ENCODE assay signal across 8 mouse cellular contexts in genomic region chr17:71552901-71553300, GRCm38 (mm10). TPM values are rescaled to one million over a fixed set of nuclear protein-coding genes. Genes with fewer than 3 reads are reported as not detected.
DNase-seq lines count a peak whose midpoint lies in the region; ATAC-seq and TF ChIP-seq lines count a peak whose summit lies in the region.

No protein-coding gene starts in this region.

- peaks cover 36% of the 10 kb centered on the region for H3K27me3 ChIP-seq in heart, embryonic 10.5 days (ENCODE audit: insufficient read depth, poor library complexity, severe bottlenecking)
- peaks cover 58% of the 10 kb centered on the region for H3K27me3 ChIP-seq in liver, embryonic 12.5 days (replicated peaks)
- H3K27me3 ChIP-seq in small intestine, adult 2 months (ENCODE audit: control insufficient read depth, insufficient read depth, low read length): peaks cover 11% of the 10 kb centered on the region

- ATAC-seq in liver, embryonic 12.5 days: no peak
- ATAC-seq in erythroid progenitor cell, adult 5-6 weeks (replicated peaks; ENCODE audit: low FRiP score, poor library complexity, severe bottlenecking): no peak

- intact Hi-C loops in heart, postnatal 36 days (cut with DNase I): no loop called here
- intact Hi-C loops in heart, postnatal 10 days (cut with DNase I): no loop called here

- no peak overlapping the region for H3K27ac ChIP-seq in heart, embryonic 10.5 days
- H3K27ac ChIP-seq in liver, embryonic 12.5 days: no peak overlapping the region
- H3K27ac ChIP-seq in small intestine, adult 2 months (ENCODE audit: insufficient read depth, low read depth, low read length): no peak overlapping the region

- no peaks in the 10 kb centered on the region for H3K9me3 ChIP-seq in heart, embryonic 10.5 days
- H3K9me3 ChIP-seq in liver, embryonic 12.5 days (replicated peaks): no peaks in the 10 kb centered on the region

- H3K4me3 ChIP-seq in heart, embryonic 10.5 days: peak overlapping the region; percentile 94
- peak overlapping the region; percentile 70 for H3K4me3 ChIP-seq in liver, embryonic 12.5 days
- H3K4me3 ChIP-seq in small intestine, adult 2 months (ENCODE audit: low read depth, low read length): 0 out of 2 replicates have a peak overlapping the region, but pooled peaks have one; percentile 28

- H3K36me3 ChIP-seq in heart, embryonic 10.5 days: no peaks in the 10 kb centered on the region
- H3K36me3 ChIP-seq in liver, embryonic 12.5 days: no peaks in the 10 kb centered on the region
- no peaks in the 10 kb centered on the region for H3K36me3 ChIP-seq in small intestine, adult 2 months (ENCODE audit: control insufficient read depth, insufficient read depth, low read length)

- peaks cover 14% of the 10 kb centered on the region for H3K4me1 ChIP-seq in heart, embryonic 10.5 days
- peaks cover 17% of the 10 kb centered on the region for H3K4me1 ChIP-seq in liver, embryonic 12.5 days
- peaks cover 3% of the 10 kb centered on the region for H3K4me1 ChIP-seq in small intestine, adult 2 months (ENCODE audit: control insufficient read depth, insufficient read depth, insufficient read length, low read length)

- H3K9ac ChIP-seq in liver, embryonic 12.5 days: no peak overlapping the region

- TF ChIP-seq CTCF in small intestine, adult 2 months (IDR thresholded peaks at IDR 0.05; ENCODE audit: extremely low read depth, insufficient read length, insufficient replicate concordance, low read depth, low read length): no peak

- 9% methylated on average over 11 of the region's 11 CpGs for WGBS in heart, embryonic 10.5 days
- WGBS in liver, embryonic 12.5 days (ENCODE audit: insufficient replicate concordance): 12% methylated on average over 11 of the region's 11 CpGs
- 11% methylated on average over 11 of the region's 11 CpGs for WGBS in small intestine, adult 2 months

- no peak for DNase-seq in heart, embryonic 10.5 days (ENCODE audit: low spot score)
- no peak for DNase-seq in heart, postnatal 36 days
- DNase-seq in adrenal gland, postnatal 10 days: peak; percentile 18
- DNase-seq in heart, postnatal 10 days: peak; percentile 3 to 16
- no peak for DNase-seq in layer of hippocampus, postnatal 36 days

- TF ChIP-seq POLR2A in small intestine, adult 2 months (IDR thresholded peaks at IDR 0.05; ENCODE audit: low read depth, low read length): no peak

- peak overlapping the region; percentile 100 for H3K4me2 ChIP-seq in liver, embryonic 12.5 days

RNA-seq across cellular contexts. Expression of gene Spdya, which starts 1.0 kb away (rescaled TPM):
- polyA plus RNA-seq in heart, embryonic 10.5 days (2016; fragmentation: Nextera tagmentation; extraction: Ambion mirVana): 0.48 and 0.57 TPM in 2 replicates
- under 1 TPM in 1 of 2 experiments, not detected in 1; 0.19 TPM for total RNA-seq in heart, postnatal 36 days (2021)
- total RNA-seq in adrenal gland, postnatal 10 days (2021): under 1 TPM; 0.45 to 0.55 TPM
- total RNA-seq in heart, postnatal 10 days (2021): under 1 TPM in 1 of 2 experiments, not detected in 1; 0.31 TPM
- polyA plus RNA-seq in liver, embryonic 12.5 days (2016; fragmentation: Nextera tagmentation; extraction: Ambion mirVana): 0.21 and 0.37 TPM in 2 replicates
- polyA plus RNA-seq in small intestine, adult 2 months (2012; rRNA removed): not detected in 2 replicates
- 1 to 10 TPM; 1.2 to 1.3 TPM for total RNA-seq in layer of hippocampus, postnatal 36 days (2021)
- total RNA-seq in erythroid progenitor cell, adult 5-6 weeks (2015; ENCODE audit: low replicate concordance): not detected in 2 replicates
- total RNA-seq in erythroid progenitor cell, adult 5-6 weeks (2017; ENCODE audit: low replicate concordance): not detected in 2 replicates

RNA-seq across cellular contexts. Expression of gene Ndc80, which starts 26.2 kb away (rescaled TPM):
- polyA plus RNA-seq in heart, embryonic 10.5 days (2016; fragmentation: Nextera tagmentation; extraction: Ambion mirVana): 46.3 and 49.0 TPM in 2 replicates
- under 1 TPM; 0.69 to 0.98 TPM for total RNA-seq in heart, postnatal 36 days (2021)
- total RNA-seq in adrenal gland, postnatal 10 days (2021): 10 to 100 TPM in 1 of 2 experiments, 1 to 10 TPM in 1; 9.4 to 11.9 TPM
- 1 to 10 TPM; 8.3 to 9.1 TPM for total RNA-seq in heart, postnatal 10 days (2021)
- polyA plus RNA-seq in liver, embryonic 12.5 days (2016; fragmentation: Nextera tagmentation; extraction: Ambion mirVana): 37.7 and 39.0 TPM in 2 replicates
- 0.08 TPM in 2 replicates for polyA plus RNA-seq in small intestine, adult 2 months (2012; rRNA removed)
- total RNA-seq in layer of hippocampus, postnatal 36 days (2021): under 1 TPM; 0.53 to 0.55 TPM
- 208 and 220 TPM in 2 replicates for total RNA-seq in erythroid progenitor cell, adult 5-6 weeks (2015; ENCODE audit: low replicate concordance)
- 322 and 338 TPM in 2 replicates for total RNA-seq in erythroid progenitor cell, adult 5-6 weeks (2017; ENCODE audit: low replicate concordance)

Comparison
In these comparisons a context has a peak if more than half of its experiments do, and no peak if none do; other contexts are left out.
1. DNase-seq: peak in adrenal gland, postnatal 10 days (single experiment) and heart, postnatal 10 days (2 of 2); none in heart, embryonic 10.5 days (single experiment), heart, postnatal 36 days (0 of 2) and layer of hippocampus, postnatal 36 days (0 of 2).
2. H3K4me3 ChIP-seq: peak in every context shown above with its lines; median percentile 94 in heart, embryonic 10.5 days; 70 in liver, embryonic 12.5 days; 28 in small intestine, adult 2 months.
3. RNA of gene Ndc80, which starts 26.2 kb away (total RNA-seq): 208 to 338 TPM in erythroid progenitor cell, adult 5-6 weeks; 9.4 to 11.9 TPM in adrenal gland, postnatal 10 days, 8.3 to 9.1 TPM in heart, postnatal 10 days, 0.69 to 0.98 TPM in heart, postnatal 36 days and 0.53 to 0.55 TPM in layer of hippocampus, postnatal 36 days; every median in the first group is over 10 times any median in the second.